8 mouse cellular contexts compared by ENCODE assay signal in genomic region chr10:24630469-24631081, GRCm38 (mm10). TPM values are rescaled to one million over a fixed set of nuclear protein-coding genes. Genes with fewer than 3 reads are reported as not detected.
DNase-seq lines count a peak whose midpoint lies in the region; ATAC-seq lines count a peak whose summit lies in the region.

No protein-coding gene starts in this region.

- 21% methylated on average over 18 of the region's 18 CpGs for WGBS in embryonic facial prominence, embryonic 14.5 days
- WGBS in heart, embryonic 15.5 days, result 23% methylated on average over 18 of the region's 18 CpGs

- H3K27me3 ChIP-seq in embryonic facial prominence, embryonic 14.5 days (replicated peaks; ENCODE audit: control insufficient read depth, insufficient read depth, low read length), result no peaks in the 10 kb centered on the region
- H3K27me3 ChIP-seq in heart, embryonic 15.5 days, result no peaks in the 10 kb centered on the region

- DNase-seq in CD8-positive naive resting alpha-beta T cell, adult 2 months (ENCODE audit: low read depth in 2 of 2, low spot score in 2 of 2), result peak; percentile 66 to 73
- peak; percentile 61 for DNase-seq in adrenal gland, postnatal 25 days
- DNase-seq in embryonic facial prominence, embryonic 14.5 days (ENCODE audit: low spot score), result peak; percentile 78
- DNase-seq in layer of hippocampus, adult 9-11 months, result peak; percentile 17
- peak; percentile 85 for DNase-seq in lung, postnatal 14 days
- DNase-seq in retina, embryonic 14.5 days (ENCODE audit: low spot score), result peak; percentile 89
- peak; percentile 64 to 65 for DNase-seq in urinary bladder, adult 18-20 months (ENCODE audit: low spot score in 2 of 2)

- H3K27ac ChIP-seq in embryonic facial prominence, embryonic 14.5 days (replicated peaks; ENCODE audit: low read depth, low read length), result no peak overlapping the region
- H3K27ac ChIP-seq in heart, embryonic 15.5 days, result no peak overlapping the region

- H3K9me3 ChIP-seq in embryonic facial prominence, embryonic 14.5 days (ENCODE audit: control insufficient read depth, low read length), result no peaks in the 10 kb centered on the region
- H3K9me3 ChIP-seq in heart, embryonic 15.5 days (replicated peaks), result no peaks in the 10 kb centered on the region

- no peak overlapping the region for H3K4me3 ChIP-seq in embryonic facial prominence, embryonic 14.5 days (ENCODE audit: low read depth, low read length)
- no peak overlapping the region for H3K4me3 ChIP-seq in heart, embryonic 15.5 days

- H3K36me3 ChIP-seq in embryonic facial prominence, embryonic 14.5 days (ENCODE audit: control insufficient read depth, insufficient read depth, low read length), result no peaks in the 10 kb centered on the region
- no peaks in the 10 kb centered on the region for H3K36me3 ChIP-seq in heart, embryonic 15.5 days

- ATAC-seq in embryonic facial prominence, embryonic 14.5 days (ENCODE audit: low read depth), result 0 out of 2 replicates have a peak, but pooled peaks have one; percentile 44
- ATAC-seq in heart, embryonic 15.5 days (replicated peaks; ENCODE audit: insufficient number of reproducible peaks, insufficient read depth, low FRiP score, low read depth), result no peak

- H3K4me1 ChIP-seq in embryonic facial prominence, embryonic 14.5 days (ENCODE audit: control insufficient read depth, insufficient read depth, low read length), result no peaks in the 10 kb centered on the region
- H3K4me1 ChIP-seq in heart, embryonic 15.5 days (replicated peaks), result peaks cover 13% of the 10 kb centered on the region

- H3K9ac ChIP-seq in embryonic facial prominence, embryonic 14.5 days (ENCODE audit: low read depth, low read length), result no peak overlapping the region
- no peak overlapping the region for H3K9ac ChIP-seq in heart, embryonic 15.5 days

- peak overlapping the region; percentile 41 for H3K4me2 ChIP-seq in embryonic facial prominence, embryonic 14.5 days (ENCODE audit: low read depth, low read length)
- H3K4me2 ChIP-seq in heart, embryonic 15.5 days, result peak overlapping the region; percentile 14; the same call in 1 of the 2 replicates

RNA-seq across cellular contexts. Expression of gene Ccn2, which starts 35.3 kb away (rescaled TPM):
- 44.4 and 55.1 TPM in 2 replicates for total RNA-seq in adrenal gland, postnatal 25 days (2021)
- 14.7 and 16.7 TPM in 2 replicates for polyA plus RNA-seq in embryonic facial prominence, embryonic 14.5 days (2014; fragmentation: Nextera tagmentation; extraction: Ambion mirVana)
- polyA plus RNA-seq in heart, embryonic 15.5 days (2015; fragmentation: Nextera tagmentation; extraction: Ambion mirVana), result 29.4 and 40.2 TPM in 2 replicates

Comparison
In these comparisons a context has a peak if more than half of its experiments do, and no peak if none do; other contexts are left out.
1. DNase-seq: peak in every context shown above with its lines; median percentile 89 in retina, embryonic 14.5 days; 85 in lung, postnatal 14 days; 78 in embryonic facial prominence, embryonic 14.5 days; 70 in CD8-positive naive resting alpha-beta T cell, adult 2 months; 64 in urinary bladder, adult 18-20 months; 61 in adrenal gland, postnatal 25 days; 17 in layer of hippocampus, adult 9-11 months.